Mouse (Mus musculus) liver, embryonic 15.5 days (tissue): ENCODE data around the gene Scgb1a1. TPM values are rescaled to one million over a fixed set of nuclear protein-coding genes. Genes with fewer than 3 reads are reported as not detected.

Source experiments
- ATAC-seq: fragments of 200-750 bp; cut with Nextera tagmentation; 2 replicates; pipeline ENCODE4 v1.8.0; 2017; ENCODE audit warnings: moderate number of reproducible peaks, mild to moderate bottlenecking, moderate library complexity; ENCODE audit not compliant: insufficient read depth
- H3K27ac ChIP-seq: fragments of 300-500 bp; sonication (generic); replicated peaks from 2 replicates; pipeline ENCODE4 v1.5.1; 2015; ENCODE audit warnings: mild to moderate bottlenecking, inconsistent platforms
- H3K27me3 ChIP-seq: fragments of 300-500 bp; sonication (generic); 2 replicates; pipeline ENCODE4 v1.6.1; 2015; ENCODE audit warnings: mild to moderate bottlenecking, inconsistent platforms
- H3K36me3 ChIP-seq: fragments of 300-500 bp; sonication (generic); replicated peaks from 2 replicates; pipeline ENCODE4 v1.6.1; 2015; ENCODE audit warnings: moderate library complexity, mild to moderate bottlenecking, inconsistent platforms
- H3K4me1 ChIP-seq: fragments of 300-500 bp; sonication (generic); replicated peaks from 2 replicates; pipeline ENCODE4 v1.6.1; 2015; ENCODE audit warnings: inconsistent platforms
- H3K4me2 ChIP-seq: fragments of 300-500 bp; sonication (generic); 2 replicates; pipeline ENCODE4 v1.6.1; 2015; ENCODE audit warnings: moderate library complexity, mild to moderate bottlenecking, inconsistent platforms
- H3K4me3 ChIP-seq: fragments of 300-500 bp; sonication (generic); replicated peaks from 2 replicates; pipeline ENCODE4 v1.5.1; 2015; ENCODE audit warnings: mild to moderate bottlenecking, inconsistent platforms
- H3K9ac ChIP-seq: fragments of 300-500 bp; sonication (generic); 2 replicates; pipeline ENCODE4 v1.6.1; 2015; ENCODE audit warnings: moderate library complexity, mild to moderate bottlenecking, inconsistent platforms
- H3K9me3 ChIP-seq: fragments of 300-500 bp; sonication (generic); replicated peaks from 2 replicates; pipeline ENCODE4 v1.6.1; 2016; ENCODE audit warnings: inconsistent platforms
- WGBS: fragments of 180-500 bp; shearing (Covaris S2); methylation state at CpG from one replicate; pipeline ENCODE4 v1.1.7; 2015; ENCODE audit warnings: mixed read lengths; ENCODE audit not compliant: insufficient replicate concordance; 5-methylcytosine and 5-hydroxymethylcytosine counted together
- polyA plus RNA-seq: library from polyadenylated mRNA; unstranded; fragments of >200 nt; fragmentation: Nextera tagmentation; extraction: Ambion mirVana; gene quantifications from 2 replicates; pipeline ENCODE4 v1.2.1, GENCODE M21; 2015

The Scgb1a1 gene
- polyA plus RNA-seq, 1 experiment from 2014 or later = not detected

GRCm38 (mm10) chr19:9116268-9116667, 28.5 kb upstream of the Scgb1a1 start:
- Histone ChIP-seq H3K4me1 (peaks cover 5% of the 10 kb centered on the region; the same call in 1 of the 2 replicates), H3K4me2 (no peak overlapping the region), H3K27ac (no peak overlapping the region), H3K9me3 (no peaks in the 10 kb centered on the region), H3K36me3 (no peaks in the 10 kb centered on the region), H3K4me3 (no peak overlapping the region), H3K27me3 (no peaks in the 10 kb centered on the region), H3K9ac (no peak overlapping the region)
- WGBS = 49% methylated on average over 4 of the region's 4 CpGs
- no peak for ATAC-seq

DNA sequence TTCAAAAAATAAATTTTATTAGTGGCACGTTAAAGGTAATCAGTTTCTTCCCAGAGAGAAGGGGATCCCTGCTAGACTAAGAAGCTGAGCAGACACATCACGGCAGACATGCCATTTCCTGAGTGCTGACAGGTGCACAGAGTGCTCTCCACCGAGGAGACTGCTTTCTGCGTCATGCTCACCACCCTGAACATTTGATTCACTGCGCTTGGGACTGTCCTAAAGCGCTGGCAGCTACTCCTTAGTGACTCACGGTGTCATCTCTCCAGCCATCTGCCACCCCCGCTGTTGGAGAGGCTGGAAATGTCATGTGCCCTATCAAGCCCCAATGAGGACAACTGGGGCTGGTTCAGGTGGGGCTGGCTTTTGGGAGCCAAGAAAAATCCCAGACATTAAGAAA, 24.3 kb upstream of the Scgb1a1 start:
- peaks cover 11% of the 10 kb centered on the region; the same call in 1 of the 2 replicates for H3K4me1 ChIP-seq
- no peak overlapping the region for H3K4me3 ChIP-seq
- WGBS = 58% methylated on average over 8 of the region's 8 CpGs
- H3K27ac ChIP-seq = no peak overlapping the region
- no peak overlapping the region for H3K9ac ChIP-seq
- ATAC-seq = no peak
- H3K36me3 ChIP-seq = no peaks in the 10 kb centered on the region
- H3K9me3 ChIP-seq = no peaks in the 10 kb centered on the region
- no peaks in the 10 kb centered on the region for H3K27me3 ChIP-seq
- H3K4me2 ChIP-seq = no peak overlapping the region

DNA sequence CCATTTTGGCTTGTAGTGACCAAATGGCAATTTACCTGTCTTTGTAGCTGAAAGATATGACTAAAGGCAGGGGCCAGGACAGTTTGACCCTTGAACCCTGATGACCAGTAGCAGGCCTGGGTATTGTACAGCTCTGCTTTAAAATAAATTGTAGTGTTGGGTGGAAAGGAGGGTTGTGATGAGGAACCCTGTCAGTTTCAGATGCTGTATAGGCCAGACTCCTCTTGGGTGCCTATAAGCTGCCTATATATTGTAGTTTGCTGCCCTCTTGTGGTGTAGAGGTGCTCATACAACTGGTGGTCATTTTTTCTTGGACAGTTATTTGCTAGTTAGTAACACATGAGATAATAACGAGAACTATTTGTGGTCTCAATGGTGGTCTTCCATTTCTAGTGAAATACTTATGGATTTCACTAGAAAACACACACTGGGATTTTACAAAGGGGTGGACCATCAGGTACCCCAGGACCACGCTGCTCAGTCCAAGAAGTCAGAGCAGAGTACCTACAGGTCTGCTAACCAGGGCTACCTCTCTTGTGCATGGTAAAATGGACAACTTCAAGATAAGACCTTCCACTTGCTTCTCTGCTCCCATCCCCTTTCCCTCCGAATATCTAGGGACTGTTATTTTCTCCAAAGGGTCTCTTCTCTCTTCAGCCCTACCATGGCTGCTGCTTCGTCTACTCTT, 22.6 kb upstream of the Scgb1a1 start:
- 43% methylated on average over 4 of the region's 4 CpGs for WGBS
- ATAC-seq = no peak

GRCm38 (mm10) chr19:9108536-9108935, 20.8 kb upstream of the Scgb1a1 start:
- ATAC-seq = no peak
- no peak overlapping the region for H3K4me3 ChIP-seq
- no peaks in the 10 kb centered on the region for H3K9me3 ChIP-seq
- no peaks in the 10 kb centered on the region for H3K27me3 ChIP-seq
- 0 out of 2 replicates have a peak, but pooled peaks cover 13% of the 10 kb centered on the region for H3K4me1 ChIP-seq
- H3K36me3 ChIP-seq = no peaks in the 10 kb centered on the region
- no peak overlapping the region for H3K4me2 ChIP-seq
- H3K9ac ChIP-seq = no peak overlapping the region
- no peak overlapping the region for H3K27ac ChIP-seq
- WGBS = 80% methylated on average over 1 of the region's 1 CpGs

More for the DNA sequence above, 22.6 kb upstream of the Scgb1a1 start:
- Histone ChIP-seq H3K4me2 (no peak overlapping the region), H3K4me3 (no peak overlapping the region), H3K36me3 (no peaks in the 10 kb centered on the region), H3K27ac (no peak overlapping the region), H3K9me3 (no peaks in the 10 kb centered on the region), H3K27me3 (no peaks in the 10 kb centered on the region), H3K9ac (no peak overlapping the region), H3K4me1 (0 out of 2 replicates have a peak, but pooled peaks cover 13% of the 10 kb centered on the region)

GRCm38 (mm10) chr19:9107379-9107755, 19.6 kb upstream of the Scgb1a1 start:
- Histone ChIP-seq H3K4me2 (no peak overlapping the region), H3K27ac (no peak overlapping the region)
- peak; percentile 53 for ATAC-seq

GRCm38 (mm10) chr19:9106751-9107378, 19.1 kb upstream of the Scgb1a1 start:
- H3K36me3 ChIP-seq = no peaks in the 10 kb centered on the region
- no peak overlapping the region for H3K4me2 ChIP-seq
- H3K9ac ChIP-seq = no peak overlapping the region
- 31% methylated on average over 4 of the region's 4 CpGs for WGBS
- H3K27me3 ChIP-seq = no peaks in the 10 kb centered on the region; the same call in 1 of the 2 replicates
- ATAC-seq = peak; percentile 66; the same call in 1 of the 2 replicates
- H3K9me3 ChIP-seq = no peaks in the 10 kb centered on the region
- H3K4me3 ChIP-seq = no peak overlapping the region
- H3K27ac ChIP-seq = no peak overlapping the region
- 0 out of 2 replicates have a peak, but pooled peaks cover 13% of the 10 kb centered on the region for H3K4me1 ChIP-seq

More at GRCm38 (mm10) chr19:9107379-9107755, 19.6 kb upstream of the Scgb1a1 start:
- no peak overlapping the region for H3K4me3 ChIP-seq
- H3K27me3 ChIP-seq = no peaks in the 10 kb centered on the region; the same call in 1 of the 2 replicates
- H3K9me3 ChIP-seq = no peaks in the 10 kb centered on the region
- 0 out of 2 replicates have a peak, but pooled peaks cover 13% of the 10 kb centered on the region for H3K4me1 ChIP-seq
- H3K36me3 ChIP-seq = no peaks in the 10 kb centered on the region
- no peak overlapping the region for H3K9ac ChIP-seq
- WGBS = 41% methylated on average over 1 of the region's 1 CpGs

DNA sequence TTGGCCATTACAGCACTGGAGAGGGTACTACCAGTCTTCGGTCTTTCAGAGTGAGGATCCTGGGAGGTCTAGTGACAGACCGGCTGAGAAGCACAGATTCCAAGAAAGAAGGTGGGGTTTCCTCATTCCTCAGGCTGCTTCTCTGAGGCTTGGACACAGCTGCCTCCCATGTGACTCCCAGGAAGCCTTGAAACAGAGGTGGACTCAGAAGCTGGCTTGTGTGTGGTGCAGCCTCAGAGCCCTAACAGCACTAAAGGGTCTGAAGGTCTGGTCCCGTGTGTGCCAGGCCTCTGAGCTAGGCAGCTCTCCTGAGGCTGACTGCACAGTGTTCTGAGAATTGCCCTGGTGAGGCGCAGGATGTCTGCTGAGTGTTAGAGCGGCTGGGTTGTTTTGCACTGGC, 18.3 kb upstream of the Scgb1a1 start:
- no peaks in the 10 kb centered on the region for H3K36me3 ChIP-seq
- ATAC-seq = no peak
- no peak overlapping the region for H3K27ac ChIP-seq
- no peak overlapping the region for H3K9ac ChIP-seq
- WGBS = 60% methylated on average over 5 of the region's 5 CpGs
- H3K4me2 ChIP-seq = no peak overlapping the region
- H3K27me3 ChIP-seq = no peaks in the 10 kb centered on the region; the same call in 1 of the 2 replicates
- H3K4me1 ChIP-seq = 0 out of 2 replicates have a peak, but pooled peaks cover 13% of the 10 kb centered on the region
- no peaks in the 10 kb centered on the region for H3K9me3 ChIP-seq
- H3K4me3 ChIP-seq = no peak overlapping the region

GRCm38 (mm10) chr19:9105101-9105685, 17.4 kb upstream of the Scgb1a1 start:
- Histone ChIP-seq H3K27ac (no peak overlapping the region), H3K9ac (no peak overlapping the region), H3K36me3 (no peaks in the 10 kb centered on the region), H3K27me3 (no peaks in the 10 kb centered on the region; the same call in 1 of the 2 replicates), H3K4me2 (no peak overlapping the region), H3K4me1 (0 out of 2 replicates have a peak, but pooled peaks cover 13% of the 10 kb centered on the region), H3K9me3 (no peaks in the 10 kb centered on the region), H3K4me3 (no peak overlapping the region)
- 45% methylated on average over 3 of the region's 3 CpGs for WGBS
- no peak for ATAC-seq

DNA sequence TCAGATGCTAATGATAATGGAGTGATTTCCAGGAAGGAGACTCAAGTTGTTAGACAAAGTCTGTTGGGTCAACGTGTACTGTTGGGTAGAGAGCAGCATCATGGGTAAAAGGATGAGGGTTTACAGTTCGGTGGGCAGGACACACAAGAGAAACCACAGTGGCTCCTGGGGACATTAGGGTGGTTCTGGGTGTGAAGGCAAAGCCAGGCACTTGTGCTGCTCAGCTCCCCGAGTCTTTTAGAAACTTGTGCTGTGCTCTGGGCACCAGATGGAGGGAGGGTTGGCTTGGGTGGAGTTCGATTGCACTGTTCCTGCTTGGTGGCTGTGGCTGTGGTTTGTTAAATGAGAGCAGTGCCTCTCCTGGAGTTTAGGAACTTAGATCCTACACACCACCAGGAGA, 16.2 kb upstream of the Scgb1a1 start:
- Histone ChIP-seq H3K36me3 (no peaks in the 10 kb centered on the region), H3K4me2 (no peak overlapping the region), H3K27me3 (no peaks in the 10 kb centered on the region; the same call in 1 of the 2 replicates), H3K27ac (no peak overlapping the region), H3K4me3 (no peak overlapping the region), H3K4me1 (0 out of 2 replicates have a peak, but pooled peaks cover 13% of the 10 kb centered on the region), H3K9ac (no peak overlapping the region), H3K9me3 (no peaks in the 10 kb centered on the region)
- 46% methylated on average over 4 of the region's 4 CpGs for WGBS
- no peak for ATAC-seq

- no peak for ATAC-seq
- 53% methylated on average over 2 of the region's 2 CpGs for WGBS
- no peak overlapping the region for H3K27ac ChIP-seq
- H3K36me3 ChIP-seq = no peaks in the 10 kb centered on the region
- no peaks in the 10 kb centered on the region for H3K9me3 ChIP-seq
- no peak overlapping the region for H3K4me3 ChIP-seq
- no peaks in the 10 kb centered on the region; the same call in 1 of the 2 replicates for H3K27me3 ChIP-seq
- H3K9ac ChIP-seq = no peak overlapping the region
- no peaks in the 10 kb centered on the region for H3K4me1 ChIP-seq
- H3K4me2 ChIP-seq = no peak overlapping the region
Observed at GRCm38 (mm10) chr19:9101062-9101457, 13.3 kb upstream of the Scgb1a1 start.
